Mouse (Mus musculus): Measurements from ENCODE around the gene Taf4.

- TF ChIP-seq CTCF (IDR thresholded peaks at IDR 0.05; ENCODE audit: borderline replicate concordance, control insufficient read depth, extremely low read depth, insufficient read depth, low read length, poor library complexity), result no peak
- TF ChIP-seq POLR2A (IDR thresholded peaks at IDR 0.05; ENCODE audit: control insufficient read depth, extremely low read depth, insufficient read depth, low read length, poor library complexity), result no peak
Observed at GRCm38 (mm10) chr2:179951542-179952524, 24.6 kb downstream of the Taf4 start.

All from thymus, adult 2 months (tissue).